Mouse (Mus musculus) MN1 (cell line): ENCODE results near the gene Dyrk1a.

Experiments used
- DNase-seq: peaks from one replicate; pipeline ENCODE4 v3.0.0-alpha.2; 2016; ENCODE audit warnings: low spot score

The Dyrk1a gene

GRCm38 (mm10) chr16:94569229-94570176 is at the start of gene Dyrk1a:
Gene Dyrk1a (plus strand): TSS chr16:94570010.
- DNase-seq: no peak

- no peak for DNase-seq
Observed at GRCm38 (mm10) chr16:94523594-94524377, 46.0 kb upstream of the Dyrk1a start.

- DNase-seq: no peak
Observed at GRCm38 (mm10) chr16:94524691-94525090, 45.1 kb upstream of the Dyrk1a start.

GRCm38 (mm10) chr16:94525955-94526343 is 43.9 kb upstream of the Dyrk1a start:
- no peak for DNase-seq

GRCm38 (mm10) chr16:94526344-94527151 is 43.3 kb upstream of the Dyrk1a start, which contains the start of gene Vps26c:
Gene Vps26c (minus strand): TSS chr16:94526830.
- DNase-seq: no peak

GRCm38 (mm10) chr16:94527152-94527534 is 42.7 kb upstream of the Dyrk1a start:
- no peak for DNase-seq

- no peak for DNase-seq
Observed at GRCm38 (mm10) chr16:94527546-94527945, 42.3 kb upstream of the Dyrk1a start.

- no peak for DNase-seq
Observed at GRCm38 (mm10) chr16:94531268-94531667, 38.5 kb upstream of the Dyrk1a start.

GRCm38 (mm10) chr16:94533679-94534078 is 36.1 kb upstream of the Dyrk1a start:
- no peak for DNase-seq

GRCm38 (mm10) chr16:94535716-94536115 is 34.1 kb upstream of the Dyrk1a start:
- DNase-seq: no peak

GRCm38 (mm10) chr16:94536417-94537158 is 33.2 kb upstream of the Dyrk1a start:
- no peak for DNase-seq

- DNase-seq: no peak
Observed at GRCm38 (mm10) chr16:94537159-94537527, 32.7 kb upstream of the Dyrk1a start.

- DNase-seq: no peak
Observed at GRCm38 (mm10) chr16:94540140-94540539, 29.7 kb upstream of the Dyrk1a start.

GRCm38 (mm10) chr16:94542898-94543297 is 26.9 kb upstream of the Dyrk1a start:
- no peak for DNase-seq

GRCm38 (mm10) chr16:94544540-94545105 is 25.2 kb upstream of the Dyrk1a start:
- DNase-seq: no peak

- no peak for DNase-seq
Observed at GRCm38 (mm10) chr16:94545781-94546562, 23.8 kb upstream of the Dyrk1a start.

- DNase-seq: no peak
Observed at GRCm38 (mm10) chr16:94549813-94550212, 20.0 kb upstream of the Dyrk1a start.

- no peak for DNase-seq
Observed at GRCm38 (mm10) chr16:94551934-94552333, 17.9 kb upstream of the Dyrk1a start.

GRCm38 (mm10) chr16:94555346-94555745 is 14.5 kb upstream of the Dyrk1a start:
- DNase-seq: no peak

GRCm38 (mm10) chr16:94556228-94556627 is 13.6 kb upstream of the Dyrk1a start:
- DNase-seq: no peak
